Mouse (Mus musculus): Measurements from ENCODE around the gene Tnfsfm13. TPM values are rescaled to one million over a fixed set of nuclear protein-coding genes. Genes with fewer than 3 reads are reported as not detected.

Tnfsfm13 gene
- polyA plus RNA-seq, 1 experiment from 2014 or later: 1.5 TPM

- DNase-seq (ENCODE audit: low spot score): no peak
Measured at GRCm38 (mm10) chr11:69656065-69656455, 39.8 kb downstream of the Tnfsfm13 start.

- DNase-seq (ENCODE audit: low spot score): peak; percentile 57
Measured at GRCm38 (mm10) chr11:69655264-69656064, 40.4 kb downstream of the Tnfsfm13 start, which contains the start of gene Sox15. Gene Sox15 (plus strand): TSS chr11:69655314.

GRCm38 (mm10) chr11:69654760-69655159 lies 41.1 kb downstream of the Tnfsfm13 start:
- DNase-seq (ENCODE audit: low spot score): no peak

GRCm38 (mm10) chr11:69653399-69653798 lies 42.5 kb downstream of the Tnfsfm13 start:
- DNase-seq (ENCODE audit: low spot score): no peak

- no peak for DNase-seq (ENCODE audit: low spot score)
Measured at GRCm38 (mm10) chr11:69645860-69646259, 50.0 kb downstream of the Tnfsfm13 start.

- no peak for DNase-seq (ENCODE audit: low spot score)
Measured at GRCm38 (mm10) chr11:69635471-69635870, 60.4 kb downstream of the Tnfsfm13 start.

DNA sequence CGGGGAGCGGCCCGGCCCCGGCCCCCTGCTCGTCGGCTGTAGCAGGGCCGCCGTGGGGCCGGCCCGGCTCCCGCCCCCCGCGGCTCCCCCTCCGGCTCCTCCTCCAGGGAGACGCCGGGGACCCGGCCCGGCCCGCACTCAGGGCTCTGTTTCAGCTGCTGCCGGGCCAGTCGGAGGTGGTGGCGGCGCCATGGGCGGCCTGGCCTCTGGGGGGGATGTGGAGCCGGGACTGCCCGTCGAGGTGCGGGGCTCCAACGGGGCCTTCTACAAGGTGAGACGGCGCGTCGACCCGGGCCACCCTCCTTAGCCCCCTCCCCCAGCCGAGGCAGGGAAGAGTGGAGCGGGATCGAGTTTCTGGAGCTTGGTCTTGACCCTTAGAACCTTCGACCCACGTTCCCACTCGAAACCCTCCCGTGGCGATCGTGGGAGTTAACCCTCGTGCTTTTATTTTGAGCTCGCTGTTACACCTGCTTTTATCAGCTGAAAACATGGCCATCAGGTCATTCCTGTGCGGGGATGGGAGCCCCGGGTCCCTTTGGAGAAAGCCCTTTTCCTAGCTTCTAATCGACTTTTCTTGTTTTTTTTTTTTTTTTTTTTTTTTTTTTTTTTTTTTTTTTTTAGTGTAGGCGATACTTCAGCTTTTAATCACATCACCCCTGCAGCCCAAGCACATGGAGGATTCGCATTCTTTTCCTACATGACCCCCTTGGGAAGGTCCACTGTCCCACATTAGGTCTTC lies 62.6 kb downstream of the Tnfsfm13 start:
- DNase-seq (ENCODE audit: low spot score): no peak

MicroRNA genes within 50 kb of the gene (microRNA counts, 519-probe panel; counts per million panel counts)
- microRNA mmu-miR-1934 (473 counts per million, percentile 71 among the panel's probes with 10 or more counts), microRNA mmu-miR-467f (3,978 counts per million, percentile 79 among the panel's probes with 10 or more counts)

Small RNA genes lying within 50 kb of the gene (microRNA-seq; reads per million reads assigned to microRNA genes)
- gene Mir1934 (ENCODE audit: borderline number of aligned reads) (12.9 reads per million, percentile 20 among the genes with 10 or more reads in this experiment), gene Mir467f (ENCODE audit: borderline number of aligned reads) (not detected)

Other genes with a start within 250 kb of the Tnfsfm13 start
- 0.12 and 0.20 TPM in 2 replicates for gene Dnah2, start 147.0 kb downstream of the Tnfsfm13 start, polyA plus RNA-seq (2015; fragmentation: Nextera tagmentation; extraction: Ambion mirVana)
- 0.61 and 0.77 TPM in 2 replicates for gene Efnb3, start 135.9 kb downstream of the Tnfsfm13 start, polyA plus RNA-seq (2015; fragmentation: Nextera tagmentation; extraction: Ambion mirVana)
- gene Wrap53, start 115.8 kb downstream of the Tnfsfm13 start, polyA plus RNA-seq (2015; fragmentation: Nextera tagmentation; extraction: Ambion mirVana): 27.0 and 30.6 TPM in 2 replicates
- 138 and 165 TPM in 2 replicates for gene Trp53, start 115.7 kb downstream of the Tnfsfm13 start, polyA plus RNA-seq (2015; fragmentation: Nextera tagmentation; extraction: Ambion mirVana)
- 1.7 and 1.8 TPM in 2 replicates for gene Atp1b2, start 90.2 kb downstream of the Tnfsfm13 start, polyA plus RNA-seq (2015; fragmentation: Nextera tagmentation; extraction: Ambion mirVana)
- gene Shbg, start 78.2 kb downstream of the Tnfsfm13 start, polyA plus RNA-seq (2015; fragmentation: Nextera tagmentation; extraction: Ambion mirVana): 0.13 TPM in 1 of 2 replicates, not detected in the other
- 3.5 and 4.3 TPM in 2 replicates for gene Sat2, start 74.1 kb downstream of the Tnfsfm13 start, polyA plus RNA-seq (2015; fragmentation: Nextera tagmentation; extraction: Ambion mirVana)
- 18.4 and 26.6 TPM in 2 replicates for gene Fxr2, start 63.1 kb downstream of the Tnfsfm13 start, polyA plus RNA-seq (2015; fragmentation: Nextera tagmentation; extraction: Ambion mirVana)
- 0.15 and 0.22 TPM in 2 replicates for gene Sox15, start 40.8 kb downstream of the Tnfsfm13 start, polyA plus RNA-seq (2015; fragmentation: Nextera tagmentation; extraction: Ambion mirVana)
- gene Mpdu1, start 33.5 kb downstream of the Tnfsfm13 start, polyA plus RNA-seq (2015; fragmentation: Nextera tagmentation; extraction: Ambion mirVana): 71.1 and 75.2 TPM in 2 replicates
- 32.5 and 33.3 TPM in 2 replicates for gene Cd68, start 29.9 kb downstream of the Tnfsfm13 start, polyA plus RNA-seq (2015; fragmentation: Nextera tagmentation; extraction: Ambion mirVana)
- gene Eif4a1, start 23.7 kb downstream of the Tnfsfm13 start, polyA plus RNA-seq (2015; fragmentation: Nextera tagmentation; extraction: Ambion mirVana): 560 and 602 TPM in 2 replicates
- gene Senp3, start 14.0 kb downstream of the Tnfsfm13 start, polyA plus RNA-seq (2015; fragmentation: Nextera tagmentation; extraction: Ambion mirVana): 60.2 and 69.1 TPM in 2 replicates
- 0.31 and 0.49 TPM in 2 replicates for gene Tnfsf13, start 10.3 kb downstream of the Tnfsfm13 start, polyA plus RNA-seq (2015; fragmentation: Nextera tagmentation; extraction: Ambion mirVana)
- gene Tnfsf12, start 249 bp downstream of the Tnfsfm13 start, polyA plus RNA-seq (2015; fragmentation: Nextera tagmentation; extraction: Ambion mirVana): 2.6 and 2.7 TPM in 2 replicates
- 20.6 and 22.4 TPM in 2 replicates for gene Polr2a, start 62.5 kb upstream of the Tnfsfm13 start, polyA plus RNA-seq (2015; fragmentation: Nextera tagmentation; extraction: Ambion mirVana)
- gene Slc35g3, start 65.9 kb upstream of the Tnfsfm13 start, polyA plus RNA-seq (2015; fragmentation: Nextera tagmentation; extraction: Ambion mirVana): 0.14 TPM in 1 of 2 replicates, not detected in the other
- gene Zbtb4, start 69.8 kb upstream of the Tnfsfm13 start, polyA plus RNA-seq (2015; fragmentation: Nextera tagmentation; extraction: Ambion mirVana): 2.5 and 2.6 TPM in 2 replicates
- 3.2 and 3.4 TPM in 2 replicates for gene Chrnb1, start 99.8 kb upstream of the Tnfsfm13 start, polyA plus RNA-seq (2015; fragmentation: Nextera tagmentation; extraction: Ambion mirVana)
- gene Fgf11, start 105.8 kb upstream of the Tnfsfm13 start, polyA plus RNA-seq (2015; fragmentation: Nextera tagmentation; extraction: Ambion mirVana): 0.65 and 0.84 TPM in 2 replicates
- 11.2 and 12.8 TPM in 2 replicates for gene Tmem102, start 109.5 kb upstream of the Tnfsfm13 start, polyA plus RNA-seq (2015; fragmentation: Nextera tagmentation; extraction: Ambion mirVana)
- not detected in 2 replicates for gene Gm39566, start 119.2 kb upstream of the Tnfsfm13 start, polyA plus RNA-seq (2015; fragmentation: Nextera tagmentation; extraction: Ambion mirVana)
- not detected in 2 replicates for gene Spem2, start 122.4 kb upstream of the Tnfsfm13 start, polyA plus RNA-seq (2015; fragmentation: Nextera tagmentation; extraction: Ambion mirVana)
- gene Spem1, start 126.1 kb upstream of the Tnfsfm13 start, polyA plus RNA-seq (2015; fragmentation: Nextera tagmentation; extraction: Ambion mirVana): not detected in 2 replicates
- 1.2 and 1.9 TPM in 2 replicates for gene Nlgn2, start 141.7 kb upstream of the Tnfsfm13 start, polyA plus RNA-seq (2015; fragmentation: Nextera tagmentation; extraction: Ambion mirVana)
- 325 and 342 TPM in 2 replicates for gene Tmem256, start 142.4 kb upstream of the Tnfsfm13 start, polyA plus RNA-seq (2015; fragmentation: Nextera tagmentation; extraction: Ambion mirVana)
- 68.4 and 70.4 TPM in 2 replicates for gene Plscr3, start 150.3 kb upstream of the Tnfsfm13 start, polyA plus RNA-seq (2015; fragmentation: Nextera tagmentation; extraction: Ambion mirVana)
- 1.1 and 1.5 TPM in 2 replicates for gene Tnk1, start 162.6 kb upstream of the Tnfsfm13 start, polyA plus RNA-seq (2015; fragmentation: Nextera tagmentation; extraction: Ambion mirVana)
- not detected in 2 replicates for gene Tmem95, start 181.9 kb upstream of the Tnfsfm13 start, polyA plus RNA-seq (2015; fragmentation: Nextera tagmentation; extraction: Ambion mirVana)
- gene Kctd11, start 185.3 kb upstream of the Tnfsfm13 start, polyA plus RNA-seq (2015; fragmentation: Nextera tagmentation; extraction: Ambion mirVana): 1.7 and 2.3 TPM in 2 replicates
- gene Acap1, start 199.4 kb upstream of the Tnfsfm13 start, polyA plus RNA-seq (2015; fragmentation: Nextera tagmentation; extraction: Ambion mirVana): 150 and 176 TPM in 2 replicates
- 19.8 and 26.0 TPM in 2 replicates for gene 2810408A11Rik, start 204.9 kb upstream of the Tnfsfm13 start, polyA plus RNA-seq (2015; fragmentation: Nextera tagmentation; extraction: Ambion mirVana)
- 6.2 and 7.5 TPM in 2 replicates for gene Neurl4, start 205.0 kb upstream of the Tnfsfm13 start, polyA plus RNA-seq (2015; fragmentation: Nextera tagmentation; extraction: Ambion mirVana)
- gene Gps2, start 217.8 kb upstream of the Tnfsfm13 start, polyA plus RNA-seq (2015; fragmentation: Nextera tagmentation; extraction: Ambion mirVana): 94.8 and 106 TPM in 2 replicates
- 2,117 and 2,260 TPM in 2 replicates for gene Eif5a, start 225.9 kb upstream of the Tnfsfm13 start, polyA plus RNA-seq (2015; fragmentation: Nextera tagmentation; extraction: Ambion mirVana)
- gene Ybx2, start 239.7 kb upstream of the Tnfsfm13 start, polyA plus RNA-seq (2015; fragmentation: Nextera tagmentation; extraction: Ambion mirVana): 2.6 and 3.6 TPM in 2 replicates

All from thymus, postnatal 0 days (tissue).